Mouse (Mus musculus): ENCODE data around the gene Dock2.

- TF ChIP-seq CTCF (IDR thresholded peaks at IDR 0.05; ENCODE audit: borderline replicate concordance, extremely low read depth, insufficient read depth, insufficient read length) (no peak), POLR2A (IDR thresholded peaks at IDR 0.05; ENCODE audit: borderline replicate concordance, extremely low read depth, insufficient read depth, insufficient read length, poor library complexity, severe bottlenecking) (no peak)
These were observed 266.7 kb downstream of the Dock2 start for GRCm38 (mm10) chr11:34516971-34517370.
